Mouse (Mus musculus): Measurements from ENCODE around the gene Slit2. TPM values are rescaled to one million over a fixed set of nuclear protein-coding genes. Genes with fewer than 3 reads are reported as not detected.

The Slit2 gene
- polyA plus RNA-seq, 1 experiment from 2014 or later, result 32.6 TPM

GRCm38 (mm10) chr5:48301186-48301585 is 318.2 kb downstream of the Slit2 start:
- no peaks in the 10 kb centered on the region for H3K27me3 ChIP-seq (ENCODE audit: insufficient read depth, low read length)
- no peak overlapping the region for H3K9ac ChIP-seq (replicated peaks; ENCODE audit: low read length)
- WGBS, result 89% methylated on average over 3 of the region's 3 CpGs
- H3K4me2 ChIP-seq (replicated peaks; ENCODE audit: low read depth, low read length), result no peak overlapping the region
- H3K9me3 ChIP-seq (ENCODE audit: low read length), result no peaks in the 10 kb centered on the region
- no peaks in the 10 kb centered on the region for H3K4me1 ChIP-seq (ENCODE audit: insufficient read depth, low read length)
- no peak overlapping the region for H3K27ac ChIP-seq (ENCODE audit: low read length)
- H3K4me3 ChIP-seq (ENCODE audit: low read length), result no peak overlapping the region
- ATAC-seq (ENCODE audit: low FRiP score, low TSS enrichment), result no peak
- peaks cover 24% of the 10 kb centered on the region; the same call in 1 of the 2 replicates for H3K36me3 ChIP-seq (ENCODE audit: insufficient read depth, low read length)

- Histone ChIP-seq H3K4me1 (ENCODE audit: insufficient read depth, low read length) (no peaks in the 10 kb centered on the region), H3K27ac (ENCODE audit: low read length) (no peak overlapping the region), H3K27me3 (ENCODE audit: insufficient read depth, low read length) (no peaks in the 10 kb centered on the region), H3K4me3 (ENCODE audit: low read length) (no peak overlapping the region), H3K4me2 (replicated peaks; ENCODE audit: low read depth, low read length) (no peak overlapping the region), H3K9ac (replicated peaks; ENCODE audit: low read length) (no peak overlapping the region), H3K36me3 (ENCODE audit: insufficient read depth, low read length) (no peaks in the 10 kb centered on the region), H3K9me3 (ENCODE audit: low read length) (no peaks in the 10 kb centered on the region)
- no peak for ATAC-seq (ENCODE audit: low FRiP score, low TSS enrichment)
- WGBS, result 55% methylated on average over 6 of the region's 6 CpGs
Observed at GRCm38 (mm10) chr5:48315057-48315602, 332.2 kb downstream of the Slit2 start.

- H3K4me1 ChIP-seq (ENCODE audit: insufficient read depth, low read length), result no peaks in the 10 kb centered on the region
- no peaks in the 10 kb centered on the region for H3K27me3 ChIP-seq (ENCODE audit: insufficient read depth, low read length)
- H3K4me3 ChIP-seq (ENCODE audit: low read length), result no peak overlapping the region
- no peak overlapping the region for H3K27ac ChIP-seq (ENCODE audit: low read length)
- H3K9ac ChIP-seq (replicated peaks; ENCODE audit: low read length), result no peak overlapping the region
- 50% methylated on average over 4 of the region's 4 CpGs for WGBS
- H3K36me3 ChIP-seq (ENCODE audit: insufficient read depth, low read length), result no peaks in the 10 kb centered on the region
- ATAC-seq (ENCODE audit: low FRiP score, low TSS enrichment), result no peak
- no peaks in the 10 kb centered on the region for H3K9me3 ChIP-seq (ENCODE audit: low read length)
- no peak overlapping the region for H3K4me2 ChIP-seq (replicated peaks; ENCODE audit: low read depth, low read length)
Observed at GRCm38 (mm10) chr5:48320597-48320996, 337.7 kb downstream of the Slit2 start.

GRCm38 (mm10) chr5:48326221-48326620 is 343.3 kb downstream of the Slit2 start:
- no peak overlapping the region for H3K4me2 ChIP-seq (replicated peaks; ENCODE audit: low read depth, low read length)
- no peak overlapping the region for H3K9ac ChIP-seq (replicated peaks; ENCODE audit: low read length)
- no peaks in the 10 kb centered on the region for H3K9me3 ChIP-seq (ENCODE audit: low read length)
- H3K36me3 ChIP-seq (ENCODE audit: insufficient read depth, low read length), result no peaks in the 10 kb centered on the region
- H3K4me1 ChIP-seq (ENCODE audit: insufficient read depth, low read length), result no peaks in the 10 kb centered on the region
- H3K27me3 ChIP-seq (ENCODE audit: insufficient read depth, low read length), result no peaks in the 10 kb centered on the region
- ATAC-seq (ENCODE audit: low FRiP score, low TSS enrichment), result no peak
- H3K4me3 ChIP-seq (ENCODE audit: low read length), result no peak overlapping the region
- H3K27ac ChIP-seq (ENCODE audit: low read length), result no peak overlapping the region

GRCm38 (mm10) chr5:48327652-48328051 is 344.7 kb downstream of the Slit2 start, which contains the start of gene 5730480H06Rik:
Gene 5730480H06Rik, plus strand, starts transcription at chr5:48327952.
- ATAC-seq (ENCODE audit: low FRiP score, low TSS enrichment), result no peak
- H3K9ac ChIP-seq (replicated peaks; ENCODE audit: low read length), result no peak within 1 kb of the TSS
- no peak within 1 kb of the TSS for H3K27ac ChIP-seq (ENCODE audit: low read length)
- H3K4me3 ChIP-seq (ENCODE audit: low read length), result no peak within 1 kb of the TSS
- H3K27me3 ChIP-seq (ENCODE audit: insufficient read depth, low read length), result no peaks in the 10 kb centered on the region
- WGBS, result 94% methylated on average over 8 of the region's 8 CpGs
- H3K4me1 ChIP-seq (ENCODE audit: insufficient read depth, low read length), result no peaks in the 10 kb centered on the region
- H3K4me2 ChIP-seq (replicated peaks; ENCODE audit: low read depth, low read length), result no peak within 1 kb of the TSS
- H3K36me3 ChIP-seq (ENCODE audit: insufficient read depth, low read length), result no peaks in the 10 kb centered on the region
- no peaks in the 10 kb centered on the region for H3K9me3 ChIP-seq (ENCODE audit: low read length)

GRCm38 (mm10) chr5:48329751-48330150 is 346.8 kb downstream of the Slit2 start:
- Histone ChIP-seq H3K27ac (ENCODE audit: low read length) (no peak overlapping the region), H3K9ac (replicated peaks; ENCODE audit: low read length) (no peak overlapping the region), H3K4me1 (ENCODE audit: insufficient read depth, low read length) (0 out of 2 replicates have a peak, but pooled peaks cover 7% of the 10 kb centered on the region), H3K36me3 (ENCODE audit: insufficient read depth, low read length) (no peaks in the 10 kb centered on the region), H3K4me3 (ENCODE audit: low read length) (no peak overlapping the region), H3K4me2 (replicated peaks; ENCODE audit: low read depth, low read length) (no peak overlapping the region), H3K9me3 (ENCODE audit: low read length) (no peaks in the 10 kb centered on the region), H3K27me3 (ENCODE audit: insufficient read depth, low read length) (no peaks in the 10 kb centered on the region)
- ATAC-seq (ENCODE audit: low FRiP score, low TSS enrichment), result no peak
- WGBS, result 91% methylated on average over 2 of the region's 2 CpGs

- Histone ChIP-seq H3K27ac (ENCODE audit: low read length) (no peak overlapping the region), H3K9ac (replicated peaks; ENCODE audit: low read length) (no peak overlapping the region)
- 93% methylated on average over 2 of the region's 2 CpGs for WGBS
Observed at GRCm38 (mm10) chr5:48330817-48331216, 347.9 kb downstream of the Slit2 start.

GRCm38 (mm10) chr5:48331441-48331840 is 348.5 kb downstream of the Slit2 start:
- no peak overlapping the region for H3K4me2 ChIP-seq (replicated peaks; ENCODE audit: low read depth, low read length)
- ATAC-seq (ENCODE audit: low FRiP score, low TSS enrichment), result no peak
- 0 out of 2 replicates have a peak, but pooled peaks cover 7% of the 10 kb centered on the region for H3K4me1 ChIP-seq (ENCODE audit: insufficient read depth, low read length)
- no peak overlapping the region for H3K27ac ChIP-seq (ENCODE audit: low read length)
- no peaks in the 10 kb centered on the region for H3K36me3 ChIP-seq (ENCODE audit: insufficient read depth, low read length)
- no peak overlapping the region for H3K9ac ChIP-seq (replicated peaks; ENCODE audit: low read length)
- 56% methylated on average over 5 of the region's 5 CpGs for WGBS
- H3K9me3 ChIP-seq (ENCODE audit: low read length), result no peaks in the 10 kb centered on the region
- no peaks in the 10 kb centered on the region for H3K27me3 ChIP-seq (ENCODE audit: insufficient read depth, low read length)
- no peak overlapping the region for H3K4me3 ChIP-seq (ENCODE audit: low read length)

More at GRCm38 (mm10) chr5:48330817-48331216, 347.9 kb downstream of the Slit2 start:
- no peak overlapping the region for H3K4me3 ChIP-seq (ENCODE audit: low read length)
- H3K27me3 ChIP-seq (ENCODE audit: insufficient read depth, low read length), result no peaks in the 10 kb centered on the region
- no peak overlapping the region for H3K4me2 ChIP-seq (replicated peaks; ENCODE audit: low read depth, low read length)
- ATAC-seq (ENCODE audit: low FRiP score, low TSS enrichment), result no peak
- H3K36me3 ChIP-seq (ENCODE audit: insufficient read depth, low read length), result no peaks in the 10 kb centered on the region
- no peaks in the 10 kb centered on the region for H3K9me3 ChIP-seq (ENCODE audit: low read length)
- 0 out of 2 replicates have a peak, but pooled peaks cover 7% of the 10 kb centered on the region for H3K4me1 ChIP-seq (ENCODE audit: insufficient read depth, low read length)

GRCm38 (mm10) chr5:48333407-48333806 is 350.5 kb downstream of the Slit2 start:
- no peaks in the 10 kb centered on the region for H3K36me3 ChIP-seq (ENCODE audit: insufficient read depth, low read length)
- 87% methylated on average over 3 of the region's 3 CpGs for WGBS

GRCm38 (mm10) chr5:48333884-48334513 is 351.1 kb downstream of the Slit2 start:
- Histone ChIP-seq H3K9ac (replicated peaks; ENCODE audit: low read length) (no peak overlapping the region), H3K4me3 (ENCODE audit: low read length) (no peak overlapping the region), H3K4me2 (replicated peaks; ENCODE audit: low read depth, low read length) (no peak overlapping the region), H3K9me3 (ENCODE audit: low read length) (no peaks in the 10 kb centered on the region), H3K36me3 (ENCODE audit: insufficient read depth, low read length) (no peaks in the 10 kb centered on the region), H3K27me3 (ENCODE audit: insufficient read depth, low read length) (no peaks in the 10 kb centered on the region), H3K27ac (ENCODE audit: low read length) (no peak overlapping the region), H3K4me1 (ENCODE audit: insufficient read depth, low read length) (peaks cover 11% of the 10 kb centered on the region; the same call in 1 of the 2 replicates)
- peak; percentile 95 for ATAC-seq (ENCODE audit: low FRiP score, low TSS enrichment)
- WGBS, result 11% methylated on average over 9 of the region's 9 CpGs

More at GRCm38 (mm10) chr5:48333407-48333806, 350.5 kb downstream of the Slit2 start:
- Histone ChIP-seq H3K27ac (ENCODE audit: low read length) (no peak overlapping the region), H3K9me3 (ENCODE audit: low read length) (no peaks in the 10 kb centered on the region), H3K27me3 (ENCODE audit: insufficient read depth, low read length) (no peaks in the 10 kb centered on the region), H3K4me2 (replicated peaks; ENCODE audit: low read depth, low read length) (no peak overlapping the region), H3K9ac (replicated peaks; ENCODE audit: low read length) (no peak overlapping the region), H3K4me3 (ENCODE audit: low read length) (no peak overlapping the region), H3K4me1 (ENCODE audit: insufficient read depth, low read length) (peaks cover 10% of the 10 kb centered on the region; the same call in 1 of the 2 replicates)
- peak; percentile 30; the same call in 1 of the 2 replicates for ATAC-seq (ENCODE audit: low FRiP score, low TSS enrichment)
